Mouse (Mus musculus) neural tube, embryonic 11.5 days (tissue): ENCODE measurements at regions not wholly inside any gene's neighbourhood (a gene's known extent, or its start where the extent isn't known, plus 50 kb on each side); places are given as distances from the start of the nearest gene placed in this dataset.

ENCODE experiments used
- ATAC-seq: fragments of 200-750 bp; cut with Nextera tagmentation; 2 replicates; pipeline ENCODE4 v1.8.0; 2017; ENCODE audit warnings: moderate number of reproducible peaks, mild to moderate bottlenecking, moderate TSS enrichment, moderate library complexity; ENCODE audit not compliant: insufficient read depth, low FRiP score, low TSS enrichment
- DNase-seq: peaks from one replicate; pipeline ENCODE4 v3.0.0-alpha.2; 2015; ENCODE audit warnings: low spot score
- H3K27ac ChIP-seq: fragments of 300-500 bp; sonication (generic); 2 replicates; pipeline ENCODE4 v1.5.1; 2014; ENCODE audit warnings: low read depth, mild to moderate bottlenecking, low read length
- H3K27me3 ChIP-seq: fragments of 300-500 bp; sonication (generic); 2 replicates; pipeline ENCODE4 v1.6.1; 2014; ENCODE audit warnings: mild to moderate bottlenecking, low read length, mixed read lengths; ENCODE audit not compliant: control insufficient read depth, insufficient read depth
- H3K36me3 ChIP-seq: fragments of 300-500 bp; sonication (generic); 2 replicates; pipeline ENCODE4 v1.6.1; 2014; ENCODE audit warnings: mild to moderate bottlenecking, low read length, moderate library complexity, mixed read lengths; ENCODE audit not compliant: control insufficient read depth, insufficient read depth
- H3K4me1 ChIP-seq: fragments of 300-500 bp; sonication (generic); 2 replicates; pipeline ENCODE4 v1.6.1; 2014; ENCODE audit warnings: low read length, mixed read lengths; ENCODE audit not compliant: control insufficient read depth, insufficient read depth
- H3K4me2 ChIP-seq: fragments of 300-500 bp; sonication (generic); 2 replicates; pipeline ENCODE4 v1.6.1; 2014; ENCODE audit warnings: low read depth, mild to moderate bottlenecking, moderate library complexity
- H3K4me3 ChIP-seq: fragments of 300-500 bp; sonication (generic); 2 replicates; pipeline ENCODE4 v1.5.1; 2014; ENCODE audit warnings: low read depth, low read length
- H3K9ac ChIP-seq: fragments of 300-500 bp; sonication (generic); 2 replicates; pipeline ENCODE4 v1.6.1; 2014; ENCODE audit warnings: mild to moderate bottlenecking, low read length
- H3K9me3 ChIP-seq: fragments of 300-500 bp; sonication (generic); 2 replicates; pipeline ENCODE4 v1.6.1; 2016; ENCODE audit warnings: low read length; ENCODE audit not compliant: control insufficient read depth
- WGBS: fragments of 180-500 bp; shearing (Covaris S2); extraction: QIAGEN DNeasy Blood & Tissue Kit; methylation state at CpG from one replicate; pipeline ENCODE4 v1.1.7; 2014; 5-methylcytosine and 5-hydroxymethylcytosine counted together

DNA sequence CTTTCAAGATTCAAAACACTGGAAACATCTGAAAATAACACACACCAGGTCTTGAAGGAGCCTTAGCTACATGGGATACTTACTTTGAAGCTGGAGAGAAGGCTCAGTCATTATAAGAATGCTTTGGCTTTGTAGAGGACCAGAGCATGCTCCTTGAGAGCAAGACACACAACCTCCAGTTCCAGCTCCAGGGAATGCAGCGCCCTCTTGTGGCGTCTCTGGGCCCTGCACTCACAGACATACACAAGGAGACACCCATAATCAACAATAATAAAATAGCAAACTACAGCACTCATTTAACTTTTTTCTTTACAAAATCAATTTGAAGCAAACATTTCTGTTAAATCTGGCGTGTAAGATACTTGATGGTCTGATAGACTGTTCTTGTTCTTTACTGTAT is 413.2 kb upstream of the Nox3 start:
- Histone ChIP-seq H3K4me1 (no peaks in the 10 kb centered on the region), H3K9ac (no peak overlapping the region), H3K4me2 (no peak overlapping the region), H3K27ac (no peak overlapping the region), H3K27me3 (no peaks in the 10 kb centered on the region), H3K9me3 (no peaks in the 10 kb centered on the region), H3K4me3 (no peak overlapping the region), H3K36me3 (no peaks in the 10 kb centered on the region)
- ATAC-seq (no peak), DNase-seq (peak; percentile 48)
- 56% methylated on average over 3 of the region's 3 CpGs for WGBS

GRCm38 (mm10) chr17:4113021-4113420 is 417.0 kb upstream of the Nox3 start:
- Histone ChIP-seq H3K27ac (no peak overlapping the region), H3K4me2 (no peak overlapping the region), H3K27me3 (no peaks in the 10 kb centered on the region), H3K4me3 (no peak overlapping the region), H3K9ac (no peak overlapping the region), H3K36me3 (no peaks in the 10 kb centered on the region), H3K9me3 (no peaks in the 10 kb centered on the region), H3K4me1 (no peaks in the 10 kb centered on the region)
- WGBS = 81% methylated on average over 4 of the region's 4 CpGs
- ATAC-seq = no peak
- DNase-seq = no peak

DNA sequence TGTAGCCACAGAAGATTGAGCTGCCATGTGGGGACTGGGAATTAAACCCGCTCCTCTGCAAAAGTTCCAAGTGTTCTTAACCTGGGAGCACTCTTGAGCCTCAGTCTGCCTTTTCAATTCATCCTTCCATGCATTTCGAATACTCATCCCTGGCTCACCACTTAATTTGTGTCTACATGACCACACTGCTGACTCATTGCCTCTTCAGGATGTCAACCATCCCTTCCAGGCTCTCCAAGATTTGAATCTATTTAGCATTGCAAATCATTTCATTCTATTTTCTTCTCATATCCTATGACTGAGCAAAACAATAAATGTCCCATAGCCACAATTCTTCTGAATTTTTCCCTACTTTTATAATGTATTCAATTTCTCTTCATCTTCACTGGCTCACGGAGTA is 420.4 kb upstream of the Nox3 start:
- WGBS = 87% methylated on average over 3 of the region's 3 CpGs

GRCm38 (mm10) chr17:4133678-4134077 is 437.6 kb upstream of the Nox3 start:
- Histone ChIP-seq H3K27ac (no peak overlapping the region), H3K27me3 (no peaks in the 10 kb centered on the region), H3K36me3 (no peaks in the 10 kb centered on the region), H3K4me1 (no peaks in the 10 kb centered on the region), H3K4me3 (no peak overlapping the region), H3K9ac (no peak overlapping the region), H3K4me2 (no peak overlapping the region), H3K9me3 (no peaks in the 10 kb centered on the region)
- no peak for ATAC-seq
- WGBS = 78% methylated on average over 3 of the region's 3 CpGs
- DNase-seq = no peak

More for the DNA sequence above, 420.4 kb upstream of the Nox3 start:
- no peak overlapping the region for H3K4me3 ChIP-seq
- ATAC-seq (no peak), DNase-seq (no peak)
- H3K27me3 ChIP-seq = no peaks in the 10 kb centered on the region
- no peaks in the 10 kb centered on the region for H3K4me1 ChIP-seq
- H3K9ac ChIP-seq = no peak overlapping the region
- H3K4me2 ChIP-seq = no peak overlapping the region
- H3K36me3 ChIP-seq = no peaks in the 10 kb centered on the region
- H3K9me3 ChIP-seq = no peaks in the 10 kb centered on the region
- no peak overlapping the region for H3K27ac ChIP-seq

DNA sequence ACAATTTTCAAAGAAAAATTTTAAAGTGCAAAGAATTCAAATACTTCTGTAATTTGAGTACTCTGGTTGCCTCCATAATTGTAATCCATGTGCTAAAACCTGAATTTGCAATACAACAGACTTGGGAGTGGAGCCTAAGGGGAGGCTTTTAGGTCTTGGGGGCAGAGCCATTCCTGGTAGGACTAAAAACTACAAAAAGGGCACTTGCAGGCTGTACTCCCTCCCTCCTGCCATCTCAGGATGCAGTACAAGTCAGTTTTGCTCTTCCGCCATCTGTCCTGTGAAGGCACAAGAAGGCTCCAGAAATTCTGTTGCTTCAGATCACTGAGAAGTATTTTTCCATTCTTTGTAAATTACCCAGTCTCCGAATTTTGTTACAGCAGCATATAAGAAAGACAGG is 467.4 kb upstream of the Nox3 start:
- H3K27me3 ChIP-seq = no peaks in the 10 kb centered on the region
- H3K9me3 ChIP-seq = no peaks in the 10 kb centered on the region
- WGBS = 88% methylated on average over 2 of the region's 2 CpGs
- no peak for DNase-seq
- no peak overlapping the region for H3K4me2 ChIP-seq
- no peak for ATAC-seq
- H3K36me3 ChIP-seq = no peaks in the 10 kb centered on the region
- no peak overlapping the region for H3K9ac ChIP-seq
- no peak overlapping the region for H3K4me3 ChIP-seq
- no peak overlapping the region for H3K27ac ChIP-seq
- no peaks in the 10 kb centered on the region for H3K4me1 ChIP-seq

DNA sequence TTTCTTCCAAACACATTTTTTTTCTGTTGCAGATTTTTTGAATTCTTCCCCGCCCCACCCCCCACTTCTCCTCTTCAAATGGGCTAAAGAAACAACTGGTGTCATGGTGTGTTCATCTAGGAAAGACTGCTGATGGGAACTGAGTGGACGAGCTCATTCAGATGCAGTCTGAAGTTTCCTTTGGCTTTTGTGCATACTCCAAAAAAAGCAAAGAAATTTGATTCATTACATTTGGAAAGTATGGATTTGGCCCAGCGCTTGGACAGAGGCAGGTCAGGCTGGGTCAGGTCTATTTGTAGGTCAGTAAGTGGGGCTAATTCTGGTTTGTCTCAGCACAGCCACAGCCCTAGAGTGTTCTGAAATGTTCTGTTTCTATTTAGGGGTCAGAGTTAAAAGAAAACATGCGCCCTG is 477.9 kb upstream of the Nox3 start:
- DNase-seq (no peak), ATAC-seq (no peak)
- H3K36me3 ChIP-seq = no peaks in the 10 kb centered on the region
- no peak overlapping the region for H3K9ac ChIP-seq
- H3K4me2 ChIP-seq = no peak overlapping the region
- H3K4me1 ChIP-seq = 0 out of 2 replicates have a peak, but pooled peaks cover 2% of the 10 kb centered on the region
- no peak overlapping the region for H3K4me3 ChIP-seq
- 60% methylated on average over 4 of the region's 4 CpGs for WGBS
- no peak overlapping the region for H3K27ac ChIP-seq
- H3K27me3 ChIP-seq = no peaks in the 10 kb centered on the region
- H3K9me3 ChIP-seq = no peaks in the 10 kb centered on the region

DNA sequence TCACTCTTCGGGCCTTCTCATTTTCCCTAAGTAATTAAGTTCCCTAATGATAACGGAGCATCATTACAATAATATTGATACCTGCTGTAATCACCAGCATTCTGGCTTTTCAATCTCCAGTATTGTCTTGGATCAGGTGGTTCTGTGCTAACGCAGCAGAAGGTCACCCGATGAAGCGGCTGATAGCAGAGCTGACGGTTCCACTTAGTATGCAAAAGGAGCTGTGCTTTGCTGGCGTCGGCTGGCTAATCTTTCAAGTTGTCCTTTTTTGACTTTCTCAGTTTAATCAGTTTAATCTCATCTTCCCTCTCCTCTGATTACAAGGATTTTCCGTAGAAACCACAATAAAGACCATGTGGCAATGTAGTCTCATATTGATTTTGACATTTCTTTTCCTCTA is 478.9 kb upstream of the Nox3 start:
- Histone ChIP-seq H3K27me3 (no peaks in the 10 kb centered on the region), H3K9me3 (no peaks in the 10 kb centered on the region), H3K4me1 (0 out of 2 replicates have a peak, but pooled peaks cover 2% of the 10 kb centered on the region), H3K4me2 (no peak overlapping the region), H3K9ac (no peak overlapping the region), H3K4me3 (no peak overlapping the region), H3K27ac (no peak overlapping the region), H3K36me3 (no peaks in the 10 kb centered on the region)
- 83% methylated on average over 9 of the region's 9 CpGs for WGBS
- ATAC-seq (no peak), DNase-seq (no peak)

- H3K27ac ChIP-seq = no peak overlapping the region
- WGBS = 86% methylated on average over 2 of the region's 3 CpGs
- H3K27me3 ChIP-seq = no peaks in the 10 kb centered on the region
- H3K9me3 ChIP-seq = no peaks in the 10 kb centered on the region
- H3K9ac ChIP-seq = no peak overlapping the region
- no peak overlapping the region for H3K4me2 ChIP-seq
- no peak for ATAC-seq
- no peak overlapping the region for H3K4me3 ChIP-seq
- H3K4me1 ChIP-seq = 0 out of 2 replicates have a peak, but pooled peaks cover 2% of the 10 kb centered on the region
- DNase-seq = no peak
- H3K36me3 ChIP-seq = no peaks in the 10 kb centered on the region
These were observed 480.5 kb upstream of the Nox3 start for GRCm38 (mm10) chr17:4176524-4176923.

GRCm38 (mm10) chr17:4177485-4178150 is 481.6 kb upstream of the Nox3 start:
- H3K4me1 ChIP-seq = 0 out of 2 replicates have a peak, but pooled peaks cover 2% of the 10 kb centered on the region
- no peak for ATAC-seq
- H3K36me3 ChIP-seq = no peaks in the 10 kb centered on the region
- no peaks in the 10 kb centered on the region for H3K27me3 ChIP-seq
- WGBS = 46% methylated on average over 9 of the region's 9 CpGs
- H3K9ac ChIP-seq = no peak overlapping the region
- H3K27ac ChIP-seq = no peak overlapping the region
- no peak for DNase-seq
- H3K4me2 ChIP-seq = no peak overlapping the region
- no peaks in the 10 kb centered on the region for H3K9me3 ChIP-seq
- no peak overlapping the region for H3K4me3 ChIP-seq
